Mouse (Mus musculus) CD4-positive, CD25-positive, alpha-beta regulatory T cell, adult 4 months (primary cell): ENCODE data around the gene Fam120a. TPM values are rescaled to one million over a fixed set of nuclear protein-coding genes. Genes with fewer than 3 reads are reported as not detected.

Experiments used
- ATAC-seq: one replicate; pipeline ENCODE4 v1.8.0; 2017
- polyA plus RNA-seq, 2 experiments: library from polyadenylated mRNA; unstranded; fragments of 100-300 nt; shearing (Covaris generic); gene quantifications; one replicate each; pipeline ENCODE4 v1.2.1; 2017

Gene Fam120a
- polyA plus RNA-seq, 2 experiments from 2014 or later: 21.1 to 34.3 TPM

- no peak for ATAC-seq
These were observed 56.4 kb downstream of the Fam120a start for GRCm38 (mm10) chr13:48911426-48911825.

- ATAC-seq: no peak
These were observed 62.4 kb downstream of the Fam120a start for GRCm38 (mm10) chr13:48905458-48905857.

GRCm38 (mm10) chr13:48895376-48895775 lies 72.4 kb downstream of the Fam120a start:
- no peak for ATAC-seq

GRCm38 (mm10) chr13:48890260-48890960 lies 77.4 kb downstream of the Fam120a start:
- ATAC-seq: no peak

- peak; percentile 98 for ATAC-seq
These were observed 89.3 kb downstream of the Fam120a start for GRCm38 (mm10) chr13:48878534-48878933.

GRCm38 (mm10) chr13:48877805-48878204 lies 90.0 kb downstream of the Fam120a start:
- no peak for ATAC-seq

GRCm38 (mm10) chr13:48872726-48873125 lies 95.1 kb downstream of the Fam120a start:
- ATAC-seq: no peak

- no peak for ATAC-seq
These were observed 95.8 kb downstream of the Fam120a start for GRCm38 (mm10) chr13:48871887-48872606.

GRCm38 (mm10) chr13:48870771-48871731 lies 96.8 kb downstream of the Fam120a start, which contains the start of gene Phf2:
Phf2 (minus strand) TSS chr13:48871119.
- peak; percentile 19 for ATAC-seq

- ATAC-seq: peak; percentile 66
These were observed 97.7 kb downstream of the Fam120a start for GRCm38 (mm10) chr13:48869950-48870770.

- ATAC-seq: peak; percentile 0
These were observed 98.2 kb downstream of the Fam120a start for GRCm38 (mm10) chr13:48869600-48869949.

GRCm38 (mm10) chr13:48869088-48869487 lies 98.7 kb downstream of the Fam120a start:
- ATAC-seq: no peak

- ATAC-seq: no peak
These were observed 103.0 kb downstream of the Fam120a start for GRCm38 (mm10) chr13:48864673-48865356.

- peak; percentile 39 for ATAC-seq
These were observed 104.3 kb downstream of the Fam120a start for GRCm38 (mm10) chr13:48863556-48863955.

GRCm38 (mm10) chr13:48861913-48862312 lies 105.9 kb downstream of the Fam120a start:
- no peak for ATAC-seq

- no peak for ATAC-seq
These were observed 109.0 kb downstream of the Fam120a start for GRCm38 (mm10) chr13:48858779-48859178.

- no peak for ATAC-seq
These were observed 109.8 kb downstream of the Fam120a start for GRCm38 (mm10) chr13:48858054-48858453.

- ATAC-seq: no peak
These were observed 110.4 kb downstream of the Fam120a start for GRCm38 (mm10) chr13:48857246-48857932.

- peak; percentile 25 for ATAC-seq
These were observed 113.9 kb downstream of the Fam120a start for GRCm38 (mm10) chr13:48853947-48854346.

GRCm38 (mm10) chr13:48853475-48853874 lies 114.3 kb downstream of the Fam120a start:
- ATAC-seq: peak; percentile 53

- peak; percentile 54 for ATAC-seq
These were observed 115.0 kb downstream of the Fam120a start for GRCm38 (mm10) chr13:48852859-48853258.
